Mouse (Mus musculus) liver, adult 2 months (tissue): ENCODE results near the gene Ddx41. TPM values are rescaled to one million over a fixed set of nuclear protein-coding genes. Genes with fewer than 3 reads are reported as not detected.

Experiments used
- DNase-seq: peaks from one replicate; pipeline ENCODE4 v3.0.0-alpha.2; 2011; ENCODE audit warnings: low read depth, low spot score; ENCODE audit errors: extremely low read depth
- H3K27ac ChIP-seq: fragments of 200-500 bp; replicated peaks from 2 replicates; pipeline ENCODE4 v1.5.1; 2012; ENCODE audit warnings: low read depth, mild to moderate bottlenecking, control low read depth, inconsistent platforms, low read length; ENCODE audit not compliant: insufficient read depth
- H3K27me3 ChIP-seq: fragments of 200-500 bp; 2 replicates; pipeline ENCODE4 v1.6.1; 2012; ENCODE audit warnings: mild to moderate bottlenecking, moderate library complexity, low read length, inconsistent platforms; ENCODE audit not compliant: control insufficient read depth, insufficient read depth
- H3K36me3 ChIP-seq: fragments of 200-500 bp; 2 replicates; pipeline ENCODE4 v1.6.1; 2012; ENCODE audit warnings: low read length, inconsistent platforms; ENCODE audit not compliant: control insufficient read depth, insufficient read depth
- H3K4me1 ChIP-seq: fragments of 200-500 bp; 2 replicates; pipeline ENCODE4 v1.6.1; 2011; ENCODE audit warnings: low read length; ENCODE audit not compliant: control insufficient read depth, insufficient read depth
- H3K4me3 ChIP-seq: fragments of 200-500 bp; 2 replicates; pipeline ENCODE4 v1.5.1; 2011; ENCODE audit warnings: low read depth, mild to moderate bottlenecking, control low read depth, low read length, moderate library complexity; ENCODE audit not compliant: insufficient read depth
- H3K79me2 ChIP-seq: fragments of 200-500 bp; 2 replicates; pipeline ENCODE4 v1.6.1; 2012; ENCODE audit warnings: inconsistent platforms, mild to moderate bottlenecking, low read length, moderate library complexity; ENCODE audit not compliant: control insufficient read depth, insufficient read depth
- H3K9ac ChIP-seq: fragments of 200-500 bp; 2 replicates; pipeline ENCODE4 v1.6.1; 2012; ENCODE audit warnings: low read depth, mild to moderate bottlenecking, control low read depth, inconsistent platforms, low read length
- CTCF ChIP-seq: fragments of 200-500 bp; IDR thresholded peaks from 2 replicates; pipeline ENCODE4 v1.5.1; 2011; ENCODE audit warnings: low read depth, low read length, control low read depth
- POLR2A ChIP-seq: fragments of 200-500 bp; IDR thresholded peaks from 2 replicates; pipeline ENCODE4 v1.6.1; 2011; ENCODE audit warnings: low read length, control low read depth; ENCODE audit not compliant: insufficient read depth; ENCODE audit errors: extremely low read depth
- WGBS: fragments of 180-500 bp; shearing (Covaris S2); methylation state at CpG from one replicate; pipeline ENCODE4 v1.1.7; 2018; 5-methylcytosine and 5-hydroxymethylcytosine counted together
- polyA plus RNA-seq: library from polyadenylated mRNA; depleted of rRNA; stranded (reverse); fragments of >200 nt; gene quantifications from 2 replicates; pipeline ENCODE4 v1.2.3, GENCODE M21; 2012
- total RNA-seq: library from RNA; depleted of rRNA; stranded (reverse); fragments of >200 nt; gene quantifications from 2 replicates; pipeline ENCODE4 v1.2.3, GENCODE M21; 2014

Ddx41 gene
- total and polyA plus RNA-seq, 2 experiments = 30.1 to 38.8 TPM

GRCm38 (mm10) chr13:55567949-55568348 lies 31.5 kb upstream of the Ddx41 start:
- WGBS = 93% methylated on average over 2 of the region's 2 CpGs
- DNase-seq = no peak
- H3K9ac ChIP-seq = no peak overlapping the region
- H3K4me3 ChIP-seq = no peak overlapping the region
- no peak overlapping the region for H3K27ac ChIP-seq
- peaks cover 26% of the 10 kb centered on the region for H3K79me2 ChIP-seq
- TF ChIP-seq POLR2A = no peak
- TF ChIP-seq CTCF = no peak
- no peaks in the 10 kb centered on the region for H3K27me3 ChIP-seq
- H3K4me1 ChIP-seq = peaks cover 6% of the 10 kb centered on the region
- peaks cover 7% of the 10 kb centered on the region; the same call in 1 of the 2 replicates for H3K36me3 ChIP-seq

DNA sequence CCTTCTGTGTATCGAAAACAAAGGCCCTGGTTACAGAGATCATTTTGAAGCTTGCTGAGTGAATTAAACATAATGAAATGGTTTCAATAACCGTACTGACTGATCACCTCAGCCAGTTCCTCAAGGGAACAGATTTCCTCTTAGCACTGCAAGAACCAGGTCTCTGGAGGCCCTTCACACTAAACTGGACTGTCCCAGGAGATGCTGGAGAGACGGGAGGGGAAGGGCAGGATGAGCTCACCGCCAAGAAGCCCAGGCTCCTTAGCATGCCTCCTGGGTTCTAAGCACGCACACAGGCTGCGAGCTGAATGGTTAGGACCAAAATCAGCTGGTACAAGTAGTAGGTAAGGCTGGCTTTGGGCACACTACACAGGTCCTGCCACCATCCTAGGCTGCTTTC lies 30.5 kb upstream of the Ddx41 start:
- no peak overlapping the region for H3K4me3 ChIP-seq
- H3K9ac ChIP-seq = no peak overlapping the region
- WGBS = 95% methylated on average over 6 of the region's 6 CpGs
- no peak for DNase-seq
- no peak overlapping the region for H3K27ac ChIP-seq
- no peaks in the 10 kb centered on the region for H3K27me3 ChIP-seq
- peaks cover 26% of the 10 kb centered on the region for H3K79me2 ChIP-seq
- H3K4me1 ChIP-seq = peaks cover 6% of the 10 kb centered on the region
- peaks cover 7% of the 10 kb centered on the region; the same call in 1 of the 2 replicates for H3K36me3 ChIP-seq
- TF ChIP-seq POLR2A = no peak

GRCm38 (mm10) chr13:55563266-55563879 lies 26.9 kb upstream of the Ddx41 start:
- TF ChIP-seq CTCF = no peak
- no peak for TF ChIP-seq POLR2A
- H3K36me3 ChIP-seq = peaks cover 10% of the 10 kb centered on the region; the same call in 1 of the 2 replicates
- no peak overlapping the region for H3K9ac ChIP-seq
- no peak overlapping the region for H3K27ac ChIP-seq
- WGBS = 64% methylated on average over 7 of the region's 7 CpGs
- no peaks in the 10 kb centered on the region for H3K27me3 ChIP-seq
- no peak overlapping the region for H3K4me3 ChIP-seq
- no peaks in the 10 kb centered on the region for H3K4me1 ChIP-seq
- peak; percentile 52 for DNase-seq
- peaks cover 8% of the 10 kb centered on the region for H3K79me2 ChIP-seq

DNA sequence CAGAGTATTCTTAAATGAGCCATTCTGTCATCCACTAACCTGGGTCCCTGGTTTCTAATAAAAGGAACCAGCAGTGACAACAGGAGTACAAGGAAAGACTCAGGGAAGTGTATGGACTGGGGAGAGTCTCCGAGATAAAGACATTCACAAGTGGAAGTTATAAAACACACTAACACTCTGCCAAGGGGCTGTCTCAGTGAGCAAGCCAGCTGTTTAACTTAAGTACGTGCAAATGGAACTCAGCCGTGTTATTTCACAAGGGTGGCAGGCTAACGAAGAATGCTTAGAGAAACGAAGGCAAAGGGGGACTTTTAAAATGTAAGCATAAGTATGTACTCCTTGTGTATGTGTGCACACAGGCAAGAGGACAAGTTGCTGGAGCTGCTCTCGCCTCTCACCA lies 21.0 kb upstream of the Ddx41 start:
- H3K36me3 ChIP-seq = peaks cover 11% of the 10 kb centered on the region; the same call in 1 of the 2 replicates
- 91% methylated on average over 6 of the region's 6 CpGs for WGBS
- H3K4me3 ChIP-seq = no peak overlapping the region
- no peak for TF ChIP-seq POLR2A
- no peak for TF ChIP-seq CTCF
- H3K79me2 ChIP-seq = peaks cover 4% of the 10 kb centered on the region; the same call in 1 of the 2 replicates
- no peak overlapping the region for H3K27ac ChIP-seq
- no peaks in the 10 kb centered on the region for H3K27me3 ChIP-seq
- no peaks in the 10 kb centered on the region for H3K4me1 ChIP-seq
- DNase-seq = no peak
- no peak overlapping the region for H3K9ac ChIP-seq

- TF ChIP-seq CTCF (no peak), POLR2A (no peak)
- peaks cover 12% of the 10 kb centered on the region; the same call in 1 of the 2 replicates for H3K36me3 ChIP-seq
- peaks cover 4% of the 10 kb centered on the region; the same call in 1 of the 2 replicates for H3K79me2 ChIP-seq
- no peak overlapping the region for H3K27ac ChIP-seq
- no peak overlapping the region for H3K4me3 ChIP-seq
- H3K27me3 ChIP-seq = no peaks in the 10 kb centered on the region
- no peak overlapping the region for H3K9ac ChIP-seq
- 92% methylated on average over 9 of the region's 9 CpGs for WGBS
- H3K4me1 ChIP-seq = no peaks in the 10 kb centered on the region
- DNase-seq = no peak
Observed at GRCm38 (mm10) chr13:55555921-55556320, 19.5 kb upstream of the Ddx41 start.

- no peak overlapping the region for H3K9ac ChIP-seq
- DNase-seq = no peak
- H3K4me1 ChIP-seq = no peaks in the 10 kb centered on the region
- H3K27me3 ChIP-seq = no peaks in the 10 kb centered on the region
- TF ChIP-seq POLR2A (no peak), CTCF (no peak)
- no peak overlapping the region for H3K27ac ChIP-seq
- 94% methylated on average over 15 of the region's 15 CpGs for WGBS
- no peak overlapping the region for H3K4me3 ChIP-seq
- no peaks in the 10 kb centered on the region; the same call in 1 of the 2 replicates for H3K79me2 ChIP-seq
- H3K36me3 ChIP-seq = peaks cover 27% of the 10 kb centered on the region; the same call in 1 of the 2 replicates
Observed at GRCm38 (mm10) chr13:55549061-55549460, 12.6 kb upstream of the Ddx41 start.
